Mouse (Mus musculus): Measurements from ENCODE around the gene Ggt5. TPM values are rescaled to one million over a fixed set of nuclear protein-coding genes. Genes with fewer than 3 reads are reported as not detected.
A peak's percentile ranks its signal among the peaks of the same experiment; 100 is the strongest.

Ggt5 gene
- polyA plus RNA-seq, 1 experiment from 2014 or later: 0.22 TPM

DNA sequence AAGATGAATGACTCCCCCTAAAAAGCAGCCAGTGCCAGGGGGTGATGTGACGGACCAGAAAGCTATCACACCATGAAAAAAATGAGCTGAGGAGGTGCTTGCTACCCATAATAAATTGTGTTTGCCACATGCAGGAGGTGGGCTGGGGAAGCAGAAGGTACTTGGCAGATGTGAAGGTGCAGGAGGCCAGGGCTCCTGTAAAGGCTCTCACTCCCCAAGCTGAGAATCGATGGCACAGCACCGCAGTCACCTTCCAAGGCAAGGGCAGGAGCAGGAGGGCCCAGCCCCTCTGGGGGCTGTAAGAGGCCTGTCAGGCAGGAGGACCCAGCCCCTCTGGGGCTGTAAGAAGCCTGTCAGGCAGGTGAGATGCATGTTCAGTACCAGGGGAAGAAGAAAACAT is 72.7 kb downstream of the Ggt5 start:
- Histone ChIP-seq H3K4me1 (ENCODE audit: control insufficient read depth, insufficient read depth, low read length) (peaks cover 4% of the 10 kb centered on the region), H3K4me2 (ENCODE audit: low read depth, low read length) (no peak overlapping the region), H3K27ac (replicated peaks; ENCODE audit: low read depth, low read length) (no peak overlapping the region), H3K9ac (replicated peaks; ENCODE audit: low read length) (no peak overlapping the region), H3K4me3 (ENCODE audit: low read depth, low read length) (no peak overlapping the region), H3K9me3 (replicated peaks; ENCODE audit: control insufficient read depth, low read length) (no peaks in the 10 kb centered on the region), H3K27me3 (ENCODE audit: control insufficient read depth, insufficient read depth, low read length) (no peaks in the 10 kb centered on the region), H3K36me3 (replicated peaks; ENCODE audit: control insufficient read depth, insufficient read depth, low read depth, low read length) (peaks cover 5% of the 10 kb centered on the region)
- DNase-seq (ENCODE audit: low spot score) (no peak), ATAC-seq (replicated peaks; ENCODE audit: insufficient number of reproducible peaks, low FRiP score, low TSS enrichment, low read depth) (no peak)
- 89% methylated on average over 3 of the region's 3 CpGs for WGBS

GRCm38 (mm10) chr10:75662575-75662974 is 73.4 kb downstream of the Ggt5 start:
- DNase-seq (ENCODE audit: low spot score): no peak
- Histone ChIP-seq H3K27ac (replicated peaks; ENCODE audit: low read depth, low read length) (no peak overlapping the region), H3K4me3 (ENCODE audit: low read depth, low read length) (no peak overlapping the region), H3K4me1 (ENCODE audit: control insufficient read depth, insufficient read depth, low read length) (peaks cover 6% of the 10 kb centered on the region), H3K9me3 (replicated peaks; ENCODE audit: control insufficient read depth, low read length) (no peaks in the 10 kb centered on the region), H3K4me2 (ENCODE audit: low read depth, low read length) (no peak overlapping the region), H3K27me3 (ENCODE audit: control insufficient read depth, insufficient read depth, low read length) (no peaks in the 10 kb centered on the region), H3K9ac (replicated peaks; ENCODE audit: low read length) (no peak overlapping the region), H3K36me3 (replicated peaks; ENCODE audit: control insufficient read depth, insufficient read depth, low read depth, low read length) (peaks cover under 1% of the 10 kb centered on the region)
- no peak for ATAC-seq (replicated peaks; ENCODE audit: insufficient number of reproducible peaks, low FRiP score, low TSS enrichment, low read depth)
- 86% methylated on average over 4 of the region's 4 CpGs for WGBS

GRCm38 (mm10) chr10:75664673-75665270 is 75.6 kb downstream of the Ggt5 start:
- H3K27me3 ChIP-seq (ENCODE audit: control insufficient read depth, insufficient read depth, low read length): no peaks in the 10 kb centered on the region; the same call in 1 of the 2 replicates
- WGBS: 92% methylated on average over 6 of the region's 6 CpGs
- ATAC-seq (replicated peaks; ENCODE audit: insufficient number of reproducible peaks, low FRiP score, low TSS enrichment, low read depth): no peak
- no peak overlapping the region for H3K27ac ChIP-seq (replicated peaks; ENCODE audit: low read depth, low read length)
- H3K9me3 ChIP-seq (replicated peaks; ENCODE audit: control insufficient read depth, low read length): no peaks in the 10 kb centered on the region
- H3K4me1 ChIP-seq (ENCODE audit: control insufficient read depth, insufficient read depth, low read length): peaks cover 8% of the 10 kb centered on the region
- no peak overlapping the region for H3K4me3 ChIP-seq (ENCODE audit: low read depth, low read length)
- no peak overlapping the region for H3K4me2 ChIP-seq (ENCODE audit: low read depth, low read length)
- H3K36me3 ChIP-seq (replicated peaks; ENCODE audit: control insufficient read depth, insufficient read depth, low read depth, low read length): no peaks in the 10 kb centered on the region
- no peak overlapping the region for H3K9ac ChIP-seq (replicated peaks; ENCODE audit: low read length)
- no peak for DNase-seq (ENCODE audit: low spot score)

- no peak for ATAC-seq (replicated peaks; ENCODE audit: insufficient number of reproducible peaks, low FRiP score, low TSS enrichment, low read depth)
- Histone ChIP-seq H3K9me3 (replicated peaks; ENCODE audit: control insufficient read depth, low read length) (no peaks in the 10 kb centered on the region), H3K27ac (replicated peaks; ENCODE audit: low read depth, low read length) (no peak overlapping the region), H3K4me1 (ENCODE audit: control insufficient read depth, insufficient read depth, low read length) (peaks cover 8% of the 10 kb centered on the region), H3K36me3 (replicated peaks; ENCODE audit: control insufficient read depth, insufficient read depth, low read depth, low read length) (no peaks in the 10 kb centered on the region), H3K4me2 (ENCODE audit: low read depth, low read length) (peak overlapping the region; percentile 99), H3K4me3 (ENCODE audit: low read depth, low read length) (peak overlapping the region; percentile 60), H3K27me3 (ENCODE audit: control insufficient read depth, insufficient read depth, low read length) (no peaks in the 10 kb centered on the region; the same call in 1 of the 2 replicates), H3K9ac (replicated peaks; ENCODE audit: low read length) (peak overlapping the region; percentile 66)
- 40% methylated on average over 4 of the region's 4 CpGs for whole genome bisulfite sequencing
- no peak for DNase-seq (ENCODE audit: low spot score)
Observed at GRCm38 (mm10) chr10:75666451-75667030, 77.4 kb downstream of the Ggt5 start.

Other genes with a start within 250 kb of the Ggt5 start
- gene Upb1, start 188.2 kb upstream of the Ggt5 start, polyA plus RNA-seq (2014; fragmentation: Nextera tagmentation; extraction: Ambion mirVana): 0.07 and 0.25 TPM in 2 replicates
- 207 and 210 TPM in 2 replicates for gene Snrpd3, start 71.8 kb upstream of the Ggt5 start, polyA plus RNA-seq (2014; fragmentation: Nextera tagmentation; extraction: Ambion mirVana)
- gene Gucd1, start 71.4 kb upstream of the Ggt5 start, polyA plus RNA-seq (2014; fragmentation: Nextera tagmentation; extraction: Ambion mirVana): 31.4 and 33.3 TPM in 2 replicates
- 2.0 and 2.5 TPM in 2 replicates for gene Lrrc75b, start 29.0 kb upstream of the Ggt5 start, polyA plus RNA-seq (2014; fragmentation: Nextera tagmentation; extraction: Ambion mirVana)
- gene Ggt1, start 27.7 kb upstream of the Ggt5 start, polyA plus RNA-seq (2014; fragmentation: Nextera tagmentation; extraction: Ambion mirVana): 0.55 and 3.0 TPM in 2 replicates
- gene Susd2, start 54.7 kb downstream of the Ggt5 start, polyA plus RNA-seq (2014; fragmentation: Nextera tagmentation; extraction: Ambion mirVana): 1.6 and 1.9 TPM in 2 replicates
- gene Cabin1, start 175.0 kb downstream of the Ggt5 start, polyA plus RNA-seq (2014; fragmentation: Nextera tagmentation; extraction: Ambion mirVana): 21.7 and 22.3 TPM in 2 replicates
- 92.0 and 103 TPM in 2 replicates for gene Ddt, start 184.1 kb downstream of the Ggt5 start, polyA plus RNA-seq (2014; fragmentation: Nextera tagmentation; extraction: Ambion mirVana)
- gene Gm20441, start 191.6 kb downstream of the Ggt5 start, polyA plus RNA-seq (2014; fragmentation: Nextera tagmentation; extraction: Ambion mirVana): not detected in 2 replicates
- 5.9 and 7.8 TPM in 2 replicates for gene Gstt3, start 192.1 kb downstream of the Ggt5 start, polyA plus RNA-seq (2014; fragmentation: Nextera tagmentation; extraction: Ambion mirVana)
- gene Gstt1, start 209.2 kb downstream of the Ggt5 start, polyA plus RNA-seq (2014; fragmentation: Nextera tagmentation; extraction: Ambion mirVana): 6.9 and 7.6 TPM in 2 replicates
- gene Gstt4, start 233.2 kb downstream of the Ggt5 start, polyA plus RNA-seq (2014; fragmentation: Nextera tagmentation; extraction: Ambion mirVana): not detected in 2 replicates
- gene Gstt2, start 248.1 kb downstream of the Ggt5 start, polyA plus RNA-seq (2014; fragmentation: Nextera tagmentation; extraction: Ambion mirVana): 8.8 and 12.7 TPM in 2 replicates

All from embryonic facial prominence, embryonic 11.5 days (tissue).